Mouse (Mus musculus) forebrain, postnatal 0 days (tissue): ENCODE data around the gene Ppfibp1. TPM values are rescaled to one million over a fixed set of nuclear protein-coding genes. Genes with fewer than 3 reads are reported as not detected.
A peak's percentile ranks its signal among the peaks of the same experiment; 100 is the strongest.

ENCODE experiments used
- ATAC-seq: fragments of 200-750 bp; cut with Nextera tagmentation; 2 replicates; pipeline ENCODE4 v1.8.0; 2017; ENCODE audit warnings: mild to moderate bottlenecking, moderate library complexity
- DNase-seq: peaks from one replicate; pipeline ENCODE4 v3.0.0-alpha.2; 2015
- H3K27ac ChIP-seq: fragments of 300-500 bp; sonication (generic); 2 replicates; pipeline ENCODE4 v1.5.1; 2014; ENCODE audit warnings: low read depth, mild to moderate bottlenecking, antibody characterized with exemption, low read length, moderate library complexity, mixed read lengths
- H3K27me3 ChIP-seq: fragments of 300-500 bp; sonication (generic); 2 replicates; pipeline ENCODE4 v1.6.1; 2014; ENCODE audit warnings: mild to moderate bottlenecking, low read length, mixed read lengths; ENCODE audit not compliant: insufficient read depth
- H3K36me3 ChIP-seq: fragments of 300-500 bp; sonication (generic); 2 replicates; pipeline ENCODE4 v1.6.1; 2014; ENCODE audit warnings: mild to moderate bottlenecking, moderate library complexity; ENCODE audit not compliant: insufficient read depth
- H3K4me1 ChIP-seq: fragments of 300-500 bp; sonication (generic); 2 replicates; pipeline ENCODE4 v1.6.1; 2014; ENCODE audit warnings: antibody characterized with exemption; ENCODE audit not compliant: insufficient read depth
- H3K4me2 ChIP-seq: fragments of 300-500 bp; sonication (generic); 2 replicates; pipeline ENCODE4 v1.6.1; 2014; ENCODE audit warnings: low read depth, mild to moderate bottlenecking, moderate library complexity
- H3K4me3 ChIP-seq: fragments of 300-500 bp; sonication (generic); 2 replicates; pipeline ENCODE4 v1.5.1; 2014; ENCODE audit warnings: low read depth, low read length, mixed read lengths
- H3K9ac ChIP-seq: fragments of 300-500 bp; sonication (generic); 2 replicates; pipeline ENCODE4 v1.6.1; 2014; ENCODE audit warnings: mild to moderate bottlenecking
- H3K9me3 ChIP-seq: fragments of 300-500 bp; sonication (generic); 2 replicates; pipeline ENCODE4 v1.6.1; 2016; ENCODE audit warnings: low read length
- CTCF ChIP-seq: sonication (generic); IDR thresholded peaks from 2 replicates; pipeline ENCODE4 v1.5.1; 2016; ENCODE audit warnings: antibody characterized with exemption, control low read depth, low read depth
- WGBS: fragments of 180-500 bp; shearing (Covaris S2); extraction: QIAGEN DNeasy Blood & Tissue Kit; methylation state at CpG from one replicate; pipeline ENCODE4 v1.1.7; 2014; 5-methylcytosine and 5-hydroxymethylcytosine counted together
- polyA plus RNA-seq: library from polyadenylated mRNA; unstranded; fragments of >200 nt; fragmentation: Nextera tagmentation; extraction: Ambion mirVana; gene quantifications from 2 replicates; pipeline ENCODE4 v1.2.1, GENCODE M21; 2015
- total RNA-seq: library from RNA; depleted of rRNA; stranded (reverse); fragments of >200 nt; gene quantifications from 2 replicates; pipeline ENCODE4 v1.2.3, GENCODE M21; 2014

Gene Ppfibp1
- total and polyA plus RNA-seq, 2 experiments from 2014 or later: 23.8 to 33.0 TPM

DNA sequence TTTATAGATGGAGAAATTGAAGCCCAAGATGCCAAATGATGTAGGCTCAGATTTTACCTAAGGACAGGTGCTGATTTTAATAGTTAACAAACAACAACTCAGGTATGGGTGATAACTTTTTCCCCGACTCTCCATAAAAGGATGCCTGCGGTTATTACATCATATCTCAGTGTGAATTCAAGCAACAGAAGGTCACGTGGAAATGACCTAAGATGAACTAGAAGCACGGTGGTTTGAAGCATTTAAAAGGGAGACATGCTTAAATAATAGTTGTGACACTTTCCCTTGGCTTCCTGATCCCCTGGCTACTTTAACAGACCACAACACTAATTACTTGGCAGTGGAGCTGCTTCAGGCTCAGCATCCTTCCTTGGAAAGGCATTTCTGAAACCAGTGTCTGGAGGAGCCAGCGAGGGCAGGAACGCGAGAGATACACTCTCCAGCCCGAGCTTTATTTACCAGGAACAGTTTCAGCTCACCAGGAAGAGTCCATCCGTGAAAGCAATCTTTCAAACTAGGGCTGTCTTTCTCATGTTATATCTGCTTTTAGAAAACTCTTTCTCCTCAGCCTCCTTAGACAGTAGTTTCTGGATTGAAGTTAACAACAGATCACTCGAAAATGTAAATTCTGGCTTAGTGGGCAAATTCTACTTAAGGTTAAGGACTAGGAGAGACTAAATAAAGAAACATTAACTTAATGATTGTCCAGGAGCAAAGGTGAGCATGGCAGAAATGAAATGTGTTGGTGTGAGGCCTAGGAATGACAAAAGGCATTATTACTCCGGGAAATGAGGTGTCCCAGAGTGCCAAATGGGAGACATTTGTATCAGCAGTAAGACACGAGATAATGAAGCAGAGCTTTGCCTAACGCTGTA, 6.2 kb upstream of the Ppfibp1 start:
- no peak for DNase-seq
- no peaks in the 10 kb centered on the region for H3K36me3 ChIP-seq
- no peak for ATAC-seq
- no peak overlapping the region for H3K4me2 ChIP-seq
- H3K9me3 ChIP-seq: no peaks in the 10 kb centered on the region
- 0 out of 2 replicates have a peak, but pooled peaks cover 4% of the 10 kb centered on the region for H3K4me1 ChIP-seq
- no peak overlapping the region for H3K9ac ChIP-seq
- 65% methylated on average over 13 of the region's 13 CpGs for WGBS
- H3K27me3 ChIP-seq: no peaks in the 10 kb centered on the region
- no peak for TF ChIP-seq CTCF
- no peak overlapping the region for H3K27ac ChIP-seq
- H3K4me3 ChIP-seq: no peak overlapping the region

GRCm38 (mm10) chr6:146883426-146883825, 4.9 kb upstream of the Ppfibp1 start:
- WGBS: 58% methylated on average over 2 of the region's 2 CpGs
- Histone ChIP-seq H3K27ac (no peak overlapping the region), H3K9ac (no peak overlapping the region), H3K4me2 (no peak overlapping the region), H3K27me3 (no peaks in the 10 kb centered on the region), H3K36me3 (no peaks in the 10 kb centered on the region), H3K4me1 (peaks cover 10% of the 10 kb centered on the region; the same call in 1 of the 2 replicates), H3K4me3 (no peak overlapping the region), H3K9me3 (no peaks in the 10 kb centered on the region)
- TF ChIP-seq CTCF: no peak
- DNase-seq (no peak), ATAC-seq (no peak)

GRCm38 (mm10) chr6:146884171-146884570, 4.1 kb upstream of the Ppfibp1 start:
- peaks cover 10% of the 10 kb centered on the region; the same call in 1 of the 2 replicates for H3K4me1 ChIP-seq

DNA sequence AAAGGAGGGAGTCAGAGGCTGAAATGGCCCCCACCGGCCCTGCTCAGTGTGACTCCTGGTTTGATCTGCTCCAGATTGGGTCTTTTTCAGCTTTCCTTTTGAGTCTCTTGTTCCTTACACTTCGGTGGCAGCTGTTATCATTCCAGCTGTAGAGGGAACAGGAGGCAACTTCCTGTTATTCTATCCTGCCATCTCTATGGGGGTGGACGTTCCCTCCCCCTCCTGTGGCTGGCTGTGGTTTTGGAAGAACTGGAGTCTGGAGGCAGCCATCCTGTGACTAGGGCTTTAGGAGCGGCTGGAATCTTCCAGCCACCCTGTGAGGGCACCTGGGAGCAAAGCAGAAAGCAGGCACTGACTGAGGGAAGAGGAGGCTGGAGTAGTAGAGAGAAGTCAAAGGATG, 3.4 kb upstream of the Ppfibp1 start:
- no peak for TF ChIP-seq CTCF
- no peaks in the 10 kb centered on the region for H3K36me3 ChIP-seq
- no peaks in the 10 kb centered on the region for H3K27me3 ChIP-seq
- peaks cover 10% of the 10 kb centered on the region; the same call in 1 of the 2 replicates for H3K4me1 ChIP-seq
- H3K9me3 ChIP-seq: no peaks in the 10 kb centered on the region
- H3K9ac ChIP-seq: no peak overlapping the region
- no peak overlapping the region for H3K27ac ChIP-seq
- no peak overlapping the region for H3K4me3 ChIP-seq
- 58% methylated on average over 4 of the region's 4 CpGs for WGBS
- ATAC-seq (no peak), DNase-seq (no peak)
- no peak overlapping the region for H3K4me2 ChIP-seq

More at GRCm38 (mm10) chr6:146884171-146884570, 4.1 kb upstream of the Ppfibp1 start:
- H3K9me3 ChIP-seq: no peaks in the 10 kb centered on the region
- DNase-seq: no peak
- ATAC-seq: no peak
- H3K4me2 ChIP-seq: no peak overlapping the region
- no peak overlapping the region for H3K4me3 ChIP-seq
- no peak overlapping the region for H3K9ac ChIP-seq
- H3K27ac ChIP-seq: no peak overlapping the region
- no peaks in the 10 kb centered on the region for H3K27me3 ChIP-seq
- TF ChIP-seq CTCF: no peak
- WGBS: 87% methylated on average over 3 of the region's 3 CpGs
- no peaks in the 10 kb centered on the region for H3K36me3 ChIP-seq

DNA sequence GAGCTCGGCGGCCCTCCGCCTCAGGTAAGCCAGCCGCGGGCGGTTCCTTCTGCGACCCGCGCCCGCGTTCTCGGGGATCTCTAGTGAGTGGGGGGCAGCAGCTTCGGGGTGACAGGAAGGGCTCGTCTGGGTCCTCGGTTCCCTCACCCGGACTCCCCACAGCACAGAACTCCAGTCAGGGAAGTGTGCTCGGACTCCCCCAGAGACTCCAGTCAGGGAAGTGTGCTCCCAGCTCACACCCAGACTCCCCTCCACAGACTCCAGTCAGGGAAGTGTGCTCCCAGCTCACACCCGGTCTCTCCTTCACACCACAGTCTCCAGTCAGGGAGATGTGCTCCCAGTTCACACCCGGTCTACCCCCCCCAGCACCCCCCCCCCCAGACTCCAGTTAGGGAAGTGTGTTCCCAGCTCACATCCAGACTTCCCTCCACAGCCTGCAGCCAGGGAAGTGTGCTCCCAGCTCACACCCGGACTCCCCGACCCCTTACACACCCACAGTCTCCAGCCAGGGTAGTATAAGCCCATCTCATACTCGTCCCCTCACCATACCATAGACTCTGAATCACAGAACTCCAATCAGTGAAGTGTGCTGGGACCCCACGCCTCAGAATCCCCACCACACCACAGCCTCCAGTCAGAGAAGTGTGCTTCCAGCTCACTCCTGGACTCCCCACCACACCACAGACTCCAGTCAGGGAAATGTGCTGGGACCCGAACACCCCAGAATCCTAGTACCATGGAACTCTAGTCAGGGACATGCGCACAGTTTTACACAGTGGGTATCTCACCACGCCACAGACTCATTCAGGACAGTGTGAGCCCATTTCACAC, 588 bp downstream of the Ppfibp1 start:
- H3K9ac ChIP-seq: peak overlapping the region; percentile 76
- no peak for TF ChIP-seq CTCF
- H3K4me2 ChIP-seq: peak overlapping the region; percentile 93
- ATAC-seq: peak; percentile 65
- no peaks in the 10 kb centered on the region for H3K36me3 ChIP-seq
- H3K27me3 ChIP-seq: no peaks in the 10 kb centered on the region
- H3K27ac ChIP-seq: no peak overlapping the region
- peaks cover 10% of the 10 kb centered on the region; the same call in 1 of the 2 replicates for H3K4me1 ChIP-seq
- 11% methylated on average over 25 of the region's 26 CpGs for WGBS
- H3K9me3 ChIP-seq: no peaks in the 10 kb centered on the region
- peak overlapping the region; percentile 83 for H3K4me3 ChIP-seq
- DNase-seq: no peak

DNA sequence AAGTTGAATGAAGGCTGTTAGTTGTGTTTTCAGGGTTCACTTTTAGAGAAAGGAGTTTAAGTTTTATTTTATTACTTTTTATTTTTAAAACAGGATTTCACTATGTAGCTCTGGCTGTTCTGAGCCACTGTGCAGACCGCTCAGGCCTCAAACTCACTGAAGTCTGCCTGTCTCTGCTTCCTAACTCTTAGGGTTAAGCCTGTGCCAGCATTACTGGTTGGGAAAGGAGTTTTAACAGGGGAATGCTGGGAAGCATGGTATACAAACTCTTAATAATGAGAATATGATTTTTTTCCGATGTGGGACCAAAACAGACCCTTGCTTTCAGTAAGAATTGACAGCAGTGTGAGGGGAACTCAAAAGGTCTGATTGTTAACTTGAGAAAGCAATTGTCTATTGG, 1.9 kb downstream of the Ppfibp1 start:
- Histone ChIP-seq H3K27me3 (no peaks in the 10 kb centered on the region), H3K4me1 (peaks cover 10% of the 10 kb centered on the region; the same call in 1 of the 2 replicates), H3K4me2 (0 out of 2 replicates have a peak overlapping the region, but pooled peaks have one; percentile 13), H3K36me3 (no peaks in the 10 kb centered on the region), H3K4me3 (no peak overlapping the region), H3K9me3 (no peaks in the 10 kb centered on the region), H3K9ac (no peak overlapping the region), H3K27ac (no peak overlapping the region)
- DNase-seq: no peak
- WGBS: 43% methylated on average over 2 of the region's 2 CpGs
- TF ChIP-seq CTCF: no peak
- no peak for ATAC-seq
